In the genomic region with DNA sequence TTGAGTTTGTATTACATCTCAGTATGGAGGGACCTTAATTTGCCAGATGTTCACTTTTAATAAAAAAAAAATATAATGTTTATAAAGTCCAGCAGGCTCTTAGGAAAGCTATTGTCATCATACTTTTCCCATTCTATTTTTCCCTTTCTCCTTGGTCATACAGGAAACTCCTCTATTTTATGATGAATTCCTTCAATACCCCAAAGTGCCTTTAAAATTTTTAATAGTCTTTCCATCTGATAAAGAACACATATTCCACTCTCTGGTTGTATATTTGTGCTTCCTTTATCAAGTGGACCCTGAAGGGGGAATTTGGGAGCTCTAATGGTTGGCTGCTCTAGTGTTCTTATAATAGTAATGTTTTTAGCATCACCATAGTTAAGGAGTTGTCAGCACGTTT, we compare ENCODE assay signal across 16 mouse cellular contexts.
"Had no signal": no experiment of that assay in that cellular context is flagged by ENCODE, and none has a peak within 500 bp of the region (broad histone marks: within the 10 kb centered on the region; RNA-seq: fewer than 3 reads in every experiment).

No protein-coding gene starts in this region.

- H3K27me3 ChIP-seq: neural tube, embryonic 13.5 days; neural tube, embryonic 15.5 days; stomach, embryonic 15.5 days had no signal

- DNase-seq: retina, postnatal 1 day; right cerebral cortex, adult 18-20 months; right cerebral cortex, postnatal 14 days; right cerebral cortex, postnatal 25 days; right cerebral cortex, postnatal 4 days; spleen, adult 18-20 months; thymus, adult 18-20 months; thymus, adult 2 months; thymus, postnatal 14 days; thymus, postnatal 25 days; thymus, postnatal 36 days; thymus, postnatal 4 days had no signal

- H3K9ac ChIP-seq: neural tube, embryonic 13.5 days; neural tube, embryonic 15.5 days; stomach, embryonic 15.5 days had no signal

- H3K36me3 ChIP-seq: neural tube, embryonic 13.5 days; neural tube, embryonic 15.5 days; stomach, embryonic 15.5 days had no signal

- H3K4me2 ChIP-seq: neural tube, embryonic 13.5 days; neural tube, embryonic 15.5 days; stomach, embryonic 15.5 days had no signal

- H3K4me3 ChIP-seq: neural tube, embryonic 13.5 days; neural tube, embryonic 15.5 days; stomach, embryonic 15.5 days had no signal

- H3K27ac ChIP-seq: neural tube, embryonic 13.5 days; neural tube, embryonic 15.5 days; stomach, embryonic 15.5 days; stomach, postnatal 0 days had no signal

- H3K4me1 ChIP-seq: neural tube, embryonic 13.5 days; neural tube, embryonic 15.5 days; stomach, embryonic 15.5 days had no signal

- H3K9me3 ChIP-seq: neural tube, embryonic 13.5 days; neural tube, embryonic 15.5 days; stomach, embryonic 15.5 days had no signal
